Mouse (Mus musculus): Measurements from ENCODE around the gene Cmtm7. TPM values are rescaled to one million over a fixed set of nuclear protein-coding genes. Genes with fewer than 3 reads are reported as not detected.

The Cmtm7 gene
- polyA plus RNA-seq, 1 experiment: 781 TPM

DNA sequence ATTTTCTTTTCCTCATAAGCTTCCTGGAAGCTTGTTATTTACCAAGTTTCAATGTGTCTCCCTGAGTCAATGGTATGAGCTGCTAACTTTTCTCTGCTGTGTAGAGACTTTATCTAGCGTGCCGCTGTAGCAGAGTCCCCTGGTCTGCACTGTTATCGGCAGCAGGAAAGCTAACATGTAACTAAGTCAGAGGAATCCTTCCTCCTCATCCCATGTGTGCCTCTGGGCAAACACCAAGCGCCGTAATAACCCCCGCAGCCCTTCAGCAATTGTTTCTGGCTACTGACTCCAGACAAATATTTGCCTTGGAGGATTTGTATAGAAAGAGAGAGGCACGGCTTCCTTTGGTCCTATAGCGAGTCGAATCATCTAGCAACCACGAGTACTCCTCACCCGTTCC is 29.2 kb upstream of the Cmtm7 start:
- no peak overlapping the region for H3K27ac ChIP-seq (ENCODE audit: control insufficient read depth, insufficient read depth, low read length)
- WGBS: 83% methylated on average over 11 of the region's 11 CpGs
- no peak overlapping the region for H3K4me3 ChIP-seq (ENCODE audit: control insufficient read depth, insufficient read depth, low read length)
- H3K27me3 ChIP-seq (ENCODE audit: control insufficient read depth, insufficient read depth, low read length): no peaks in the 10 kb centered on the region
- H3K36me3 ChIP-seq (ENCODE audit: control insufficient read depth, insufficient read depth, low read length): no peaks in the 10 kb centered on the region
- DNase-seq: no peak
- no peaks in the 10 kb centered on the region; the same call in 1 of the 2 replicates for H3K4me1 ChIP-seq (replicated peaks; ENCODE audit: control insufficient read depth, insufficient read depth, low read length)
- TF ChIP-seq POLR2A (IDR thresholded peaks at IDR 0.05; ENCODE audit: control insufficient read depth, extremely low read depth, insufficient read depth, low read length, poor library complexity): no peak
- TF ChIP-seq CTCF (IDR thresholded peaks at IDR 0.05; ENCODE audit: borderline replicate concordance, control insufficient read depth, extremely low read depth, insufficient read depth, low read length, poor library complexity): no peak

GRCm38 (mm10) chr9:114808671-114809070 is 27.0 kb upstream of the Cmtm7 start:
- Histone ChIP-seq H3K36me3 (ENCODE audit: control insufficient read depth, insufficient read depth, low read length) (no peaks in the 10 kb centered on the region), H3K4me1 (replicated peaks; ENCODE audit: control insufficient read depth, insufficient read depth, low read length) (no peaks in the 10 kb centered on the region), H3K27me3 (ENCODE audit: control insufficient read depth, insufficient read depth, low read length) (no peaks in the 10 kb centered on the region), H3K27ac (ENCODE audit: control insufficient read depth, insufficient read depth, low read length) (no peak overlapping the region), H3K4me3 (ENCODE audit: control insufficient read depth, insufficient read depth, low read length) (no peak overlapping the region)
- DNase-seq: no peak
- TF ChIP-seq CTCF (IDR thresholded peaks at IDR 0.05; ENCODE audit: borderline replicate concordance, control insufficient read depth, extremely low read depth, insufficient read depth, low read length, poor library complexity) (no peak), POLR2A (IDR thresholded peaks at IDR 0.05; ENCODE audit: control insufficient read depth, extremely low read depth, insufficient read depth, low read length, poor library complexity) (no peak)
- 97% methylated on average over 5 of the region's 5 CpGs for WGBS

DNA sequence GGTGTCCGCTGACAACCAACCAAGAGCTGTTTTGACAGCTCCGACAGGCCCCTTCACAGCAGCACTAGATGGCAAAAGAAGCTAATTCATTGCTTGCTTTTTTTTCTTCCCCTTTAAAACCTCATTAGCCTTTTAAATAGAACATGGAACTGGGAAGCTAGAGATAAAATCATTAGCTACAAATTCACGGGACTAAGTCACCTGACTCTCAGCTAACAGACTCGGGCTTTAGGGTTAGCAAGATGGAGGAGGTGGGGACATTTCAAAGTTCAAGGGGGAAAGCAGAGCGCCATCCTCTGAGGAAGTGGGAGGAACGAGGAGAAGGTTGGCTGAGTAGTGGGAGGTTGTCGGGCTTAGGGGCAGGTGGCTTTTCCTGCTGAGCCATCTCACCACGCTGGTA is 25.6 kb upstream of the Cmtm7 start:
- no peak for DNase-seq

DNA sequence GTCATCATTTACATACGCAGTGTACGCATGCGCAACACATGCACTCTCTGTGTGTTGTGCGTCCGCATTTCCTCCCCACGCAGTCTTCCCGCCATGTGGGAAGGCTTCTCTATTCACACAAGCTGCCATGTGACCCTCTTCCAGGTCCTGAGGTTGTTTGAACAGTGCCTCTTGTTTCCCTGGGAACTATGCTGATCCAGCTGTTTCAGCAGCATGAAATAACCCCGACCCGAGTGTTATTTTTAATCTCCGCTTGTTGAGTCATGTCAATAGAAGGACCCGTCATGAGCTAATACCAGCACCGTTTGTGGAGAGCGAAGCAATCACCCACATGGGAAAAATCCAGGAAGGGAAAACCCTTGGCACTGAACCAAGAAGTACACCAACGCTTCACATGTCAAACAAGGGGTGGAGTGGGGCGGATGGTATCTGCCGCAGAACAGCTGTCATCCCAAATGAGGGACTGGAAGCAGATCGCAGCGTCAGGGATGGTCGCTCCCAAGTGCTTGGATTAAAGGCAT is 23.6 kb upstream of the Cmtm7 start:
- Histone ChIP-seq H3K36me3 (ENCODE audit: control insufficient read depth, insufficient read depth, low read length) (no peaks in the 10 kb centered on the region), H3K4me1 (replicated peaks; ENCODE audit: control insufficient read depth, insufficient read depth, low read length) (no peaks in the 10 kb centered on the region), H3K27me3 (ENCODE audit: control insufficient read depth, insufficient read depth, low read length) (no peaks in the 10 kb centered on the region), H3K4me3 (ENCODE audit: control insufficient read depth, insufficient read depth, low read length) (no peak overlapping the region), H3K27ac (ENCODE audit: control insufficient read depth, insufficient read depth, low read length) (no peak overlapping the region)
- no peak for DNase-seq
- no peak for TF ChIP-seq CTCF (IDR thresholded peaks at IDR 0.05; ENCODE audit: borderline replicate concordance, control insufficient read depth, extremely low read depth, insufficient read depth, low read length, poor library complexity)
- TF ChIP-seq POLR2A (IDR thresholded peaks at IDR 0.05; ENCODE audit: control insufficient read depth, extremely low read depth, insufficient read depth, low read length, poor library complexity): no peak
- WGBS: 91% methylated on average over 19 of the region's 19 CpGs

More for the DNA sequence above, 25.6 kb upstream of the Cmtm7 start:
- Histone ChIP-seq H3K27me3 (ENCODE audit: control insufficient read depth, insufficient read depth, low read length) (no peaks in the 10 kb centered on the region), H3K27ac (ENCODE audit: control insufficient read depth, insufficient read depth, low read length) (no peak overlapping the region), H3K4me1 (replicated peaks; ENCODE audit: control insufficient read depth, insufficient read depth, low read length) (no peaks in the 10 kb centered on the region), H3K4me3 (ENCODE audit: control insufficient read depth, insufficient read depth, low read length) (no peak overlapping the region), H3K36me3 (ENCODE audit: control insufficient read depth, insufficient read depth, low read length) (no peaks in the 10 kb centered on the region)
- no peak for TF ChIP-seq CTCF (IDR thresholded peaks at IDR 0.05; ENCODE audit: borderline replicate concordance, control insufficient read depth, extremely low read depth, insufficient read depth, low read length, poor library complexity)
- no peak for TF ChIP-seq POLR2A (IDR thresholded peaks at IDR 0.05; ENCODE audit: control insufficient read depth, extremely low read depth, insufficient read depth, low read length, poor library complexity)
- 45% methylated on average over 8 of the region's 8 CpGs for WGBS

- H3K4me1 ChIP-seq (replicated peaks; ENCODE audit: control insufficient read depth, insufficient read depth, low read length): no peaks in the 10 kb centered on the region
- H3K27me3 ChIP-seq (ENCODE audit: control insufficient read depth, insufficient read depth, low read length): no peaks in the 10 kb centered on the region
- no peak overlapping the region for H3K27ac ChIP-seq (ENCODE audit: control insufficient read depth, insufficient read depth, low read length)
- H3K4me3 ChIP-seq (ENCODE audit: control insufficient read depth, insufficient read depth, low read length): no peak overlapping the region
- 96% methylated on average over 1 of the region's 1 CpGs for WGBS
- TF ChIP-seq CTCF (IDR thresholded peaks at IDR 0.05; ENCODE audit: borderline replicate concordance, control insufficient read depth, extremely low read depth, insufficient read depth, low read length, poor library complexity) (no peak), POLR2A (IDR thresholded peaks at IDR 0.05; ENCODE audit: control insufficient read depth, extremely low read depth, insufficient read depth, low read length, poor library complexity) (no peak)
- H3K36me3 ChIP-seq (ENCODE audit: control insufficient read depth, insufficient read depth, low read length): no peaks in the 10 kb centered on the region
- DNase-seq: no peak
These were observed 20.5 kb upstream of the Cmtm7 start for GRCm38 (mm10) chr9:114802191-114802590.

DNA sequence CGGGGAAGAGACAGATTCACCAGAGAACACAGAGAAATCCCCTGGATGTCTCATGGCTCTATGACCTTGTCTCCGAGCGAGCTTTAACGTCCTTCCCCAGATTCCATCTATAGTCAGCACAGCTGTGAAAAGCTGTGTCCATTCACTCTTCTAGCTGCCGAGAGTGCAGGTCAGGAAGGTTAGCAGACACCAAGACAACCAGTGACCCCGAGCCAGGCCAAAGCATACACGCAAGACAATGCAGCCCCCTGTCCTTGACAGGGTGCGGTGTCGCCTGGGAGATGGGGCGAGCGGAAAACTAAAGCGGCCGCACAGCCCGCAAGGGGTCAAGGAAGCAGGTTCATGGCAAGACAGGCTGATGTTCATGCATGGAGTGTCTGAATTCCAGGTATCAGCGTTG is 19.6 kb upstream of the Cmtm7 start:
- 95% methylated on average over 15 of the region's 15 CpGs for WGBS
- DNase-seq: no peak
- H3K27ac ChIP-seq (ENCODE audit: control insufficient read depth, insufficient read depth, low read length): no peak overlapping the region
- H3K36me3 ChIP-seq (ENCODE audit: control insufficient read depth, insufficient read depth, low read length): no peaks in the 10 kb centered on the region
- H3K4me3 ChIP-seq (ENCODE audit: control insufficient read depth, insufficient read depth, low read length): no peak overlapping the region
- no peak for TF ChIP-seq POLR2A (IDR thresholded peaks at IDR 0.05; ENCODE audit: control insufficient read depth, extremely low read depth, insufficient read depth, low read length, poor library complexity)
- TF ChIP-seq CTCF (IDR thresholded peaks at IDR 0.05; ENCODE audit: borderline replicate concordance, control insufficient read depth, extremely low read depth, insufficient read depth, low read length, poor library complexity): no peak
- H3K4me1 ChIP-seq (replicated peaks; ENCODE audit: control insufficient read depth, insufficient read depth, low read length): no peaks in the 10 kb centered on the region
- H3K27me3 ChIP-seq (ENCODE audit: control insufficient read depth, insufficient read depth, low read length): no peaks in the 10 kb centered on the region
